Mouse (Mus musculus) layer of hippocampus, adult 11-12 months (tissue): ENCODE measurements at regions not wholly inside any gene's neighbourhood (a gene's known extent, or its start where the extent isn't known, plus 50 kb on each side); places are given as distances from the start of the nearest gene placed in this dataset.
"Not testable (repeated sequence)": the region's sequence is repeated elsewhere in the genome, so short reads cannot be mapped to it uniquely, and the experiment has no call there.

Experiments
- DNase-seq: peaks from one replicate; pipeline ENCODE4 v3.0.0; 2022; ENCODE audit warnings: low spot score

GRCm38 (mm10) chr8:8919582-8920503, 229.5 kb upstream of the Arglu1 start:
- no peak for DNase-seq

GRCm38 (mm10) chr8:8919040-8919439, 228.7 kb upstream of the Arglu1 start:
- no peak for DNase-seq

- DNase-seq: no peak
Measured at GRCm38 (mm10) chr8:8907478-8908165, 217.3 kb upstream of the Arglu1 start.

- no peak for DNase-seq
Measured at GRCm38 (mm10) chr8:8892996-8893395, 202.7 kb upstream of the Arglu1 start.

- no peak for DNase-seq
Measured at GRCm38 (mm10) chr8:8877286-8877685, 187.0 kb upstream of the Arglu1 start.

GRCm38 (mm10) chr8:8876879-8877278, 186.6 kb upstream of the Arglu1 start:
- DNase-seq: no peak

- DNase-seq: no peak
Measured at GRCm38 (mm10) chr8:8876469-8876868, 186.1 kb upstream of the Arglu1 start.

GRCm38 (mm10) chr8:8871938-8872337, 181.6 kb upstream of the Arglu1 start:
- DNase-seq: no peak

- DNase-seq: no peak
Measured at GRCm38 (mm10) chr8:8871039-8871438, 180.7 kb upstream of the Arglu1 start.

- DNase-seq: no peak
Measured at GRCm38 (mm10) chr8:8870487-8870886, 180.2 kb upstream of the Arglu1 start.

- DNase-seq: no peak
Measured at GRCm38 (mm10) chr8:8869338-8869737, 179.0 kb upstream of the Arglu1 start.

- no peak for DNase-seq
Measured at GRCm38 (mm10) chr8:8867924-8868323, 177.6 kb upstream of the Arglu1 start.

GRCm38 (mm10) chr8:8867126-8867777, 176.9 kb upstream of the Arglu1 start:
- no peak for DNase-seq

- no peak for DNase-seq
Measured at GRCm38 (mm10) chr8:8862767-8863166, 172.4 kb upstream of the Arglu1 start.

- no peak for DNase-seq
Measured at GRCm38 (mm10) chr8:8861331-8861940, 171.1 kb upstream of the Arglu1 start.

GRCm38 (mm10) chr8:8858636-8859035, 168.3 kb upstream of the Arglu1 start:
- DNase-seq: no peak

GRCm38 (mm10) chr8:8852656-8853366, 162.5 kb upstream of the Arglu1 start:
- DNase-seq: no peak

- DNase-seq: no peak
Measured at GRCm38 (mm10) chr8:8851271-8851670, 160.9 kb upstream of the Arglu1 start.

- no peak for DNase-seq
Measured at GRCm38 (mm10) chr8:8850766-8851165, 160.4 kb upstream of the Arglu1 start.

GRCm38 (mm10) chr8:8847579-8847978, 157.3 kb upstream of the Arglu1 start:
- no peak for DNase-seq

GRCm38 (mm10) chr8:8842326-8842725, 152.0 kb upstream of the Arglu1 start:
- no peak for DNase-seq

GRCm38 (mm10) chr8:8836166-8836565, 145.8 kb upstream of the Arglu1 start:
- DNase-seq: not testable (repeated sequence)
